Mouse (Mus musculus) kidney, adult 2 months (tissue): ENCODE data around the gene Dmbx1.

Source experiments
- CTCF ChIP-seq: fragments of 200-500 bp; conservative IDR thresholded peaks from 2 replicates; pipeline ENCODE4 v1.5.1; 2011; ENCODE audit warnings: low read depth, mild to moderate bottlenecking, control low read depth, low read length, moderate library complexity, mixed read lengths; ENCODE audit not compliant: insufficient read depth, insufficient read length
- POLR2A ChIP-seq: fragments of 200-500 bp; IDR thresholded peaks from one replicate; pipeline ENCODE4 v1.6.1; 2011; ENCODE audit warnings: low read depth, low read length, control low read depth

- TF ChIP-seq POLR2A: no peak
- no peak for TF ChIP-seq CTCF
Observed at GRCm38 (mm10) chr4:115878828-115879227, 60.9 kb downstream of the Dmbx1 start.
